Mouse (Mus musculus) limb, embryonic 14.5 days (tissue): ENCODE measurements at regions not wholly inside any gene's neighbourhood (a gene's known extent, or its start where the extent isn't known, plus 50 kb on each side); places are given as distances from the start of the nearest gene placed in this dataset.
A peak's percentile ranks its signal among the peaks of the same experiment; 100 is the strongest.

Experiments
- ATAC-seq: fragments of 200-750 bp; cut with Nextera tagmentation; 2 replicates; pipeline ENCODE4 v1.8.0; 2017; ENCODE audit warnings: low read depth, moderate number of reproducible peaks, moderate TSS enrichment; ENCODE audit not compliant: low FRiP score
- DNase-seq: peaks from one replicate; pipeline ENCODE4 v3.0.0-alpha.2; 2015; ENCODE audit warnings: low spot score
- H3K27ac ChIP-seq: fragments of 300-500 bp; sonication (generic); replicated peaks from 2 replicates; pipeline ENCODE4 v1.5.1; 2014; ENCODE audit warnings: low read depth, mild to moderate bottlenecking, low read length, moderate library complexity, mixed read lengths
- H3K27me3 ChIP-seq: fragments of 300-500 bp; sonication (generic); 2 replicates; pipeline ENCODE4 v1.6.1; 2014; ENCODE audit warnings: low read length, mixed read lengths; ENCODE audit not compliant: control insufficient read depth, insufficient read depth
- H3K36me3 ChIP-seq: fragments of 300-500 bp; sonication (generic); 2 replicates; pipeline ENCODE4 v1.6.1; 2014; ENCODE audit warnings: mild to moderate bottlenecking, low read length, moderate library complexity, mixed read lengths; ENCODE audit not compliant: control insufficient read depth, insufficient read depth
- H3K4me1 ChIP-seq: fragments of 300-500 bp; sonication (generic); 2 replicates; pipeline ENCODE4 v1.6.1; 2014; ENCODE audit warnings: antibody characterized with exemption, low read length, mixed read lengths; ENCODE audit not compliant: control insufficient read depth, insufficient read depth
- H3K4me2 ChIP-seq: fragments of 300-500 bp; sonication (generic); replicated peaks from 2 replicates; pipeline ENCODE4 v1.6.1; 2014; ENCODE audit warnings: low read depth, mild to moderate bottlenecking, low read length, moderate library complexity; ENCODE audit not compliant: severe bottlenecking
- H3K4me3 ChIP-seq: fragments of 300-500 bp; sonication (generic); replicated peaks from 2 replicates; pipeline ENCODE4 v1.5.1; 2014; ENCODE audit warnings: low read length
- H3K9ac ChIP-seq: fragments of 300-500 bp; sonication (generic); 2 replicates; pipeline ENCODE4 v1.6.1; 2014; ENCODE audit warnings: mild to moderate bottlenecking, low read depth, low read length, moderate library complexity; ENCODE audit not compliant: severe bottlenecking
- H3K9me3 ChIP-seq: fragments of 300-500 bp; sonication (generic); 2 replicates; pipeline ENCODE4 v1.6.1; 2016; ENCODE audit warnings: low read length; ENCODE audit not compliant: control insufficient read depth
- POLR2A ChIP-seq: fragments of 200-500 bp; IDR thresholded peaks from 2 replicates; pipeline ENCODE4 v1.8.0; 2012; ENCODE audit warnings: inconsistent platforms, mild to moderate bottlenecking, moderate library complexity, borderline replicate concordance; ENCODE audit not compliant: insufficient read depth, insufficient read length; ENCODE audit errors: extremely low read depth
- WGBS: fragments of 180-500 bp; shearing (Covaris S2); extraction: QIAGEN DNeasy Blood & Tissue Kit; methylation state at CpG from one replicate; pipeline ENCODE4 v1.1.7; 2014; 5-methylcytosine and 5-hydroxymethylcytosine counted together

- no peak overlapping the region for H3K4me2 ChIP-seq
- TF ChIP-seq POLR2A: no peak
- 75% methylated on average over 1 of the region's 1 CpGs for WGBS
Observed at GRCm38 (mm10) chr16:50044103-50044502, 243.8 kb downstream of the Cd47 start.

GRCm38 (mm10) chr16:50045552-50046547 lies 245.5 kb downstream of the Cd47 start:
- Histone ChIP-seq H3K9me3 (no peaks in the 10 kb centered on the region), H3K4me3 (peak overlapping the region; percentile 30), H3K9ac (no peak overlapping the region), H3K4me1 (no peaks in the 10 kb centered on the region; the same call in 1 of the 2 replicates), H3K27ac (no peak overlapping the region), H3K4me2 (peak overlapping the region; percentile 49), H3K36me3 (no peaks in the 10 kb centered on the region), H3K27me3 (no peaks in the 10 kb centered on the region)
- DNase-seq (peak; percentile 70), ATAC-seq (peak; percentile 82; the same call in 1 of the 2 replicates)
- WGBS: 12% methylated on average over 32 of the region's 32 CpGs
- TF ChIP-seq POLR2A: no peak

More at GRCm38 (mm10) chr16:50044103-50044502, 243.8 kb downstream of the Cd47 start:
- Histone ChIP-seq H3K9ac (no peak overlapping the region), H3K36me3 (no peaks in the 10 kb centered on the region), H3K4me3 (no peak overlapping the region), H3K4me1 (no peaks in the 10 kb centered on the region; the same call in 1 of the 2 replicates), H3K27me3 (no peaks in the 10 kb centered on the region), H3K27ac (no peak overlapping the region), H3K9me3 (no peaks in the 10 kb centered on the region)
- ATAC-seq (no peak), DNase-seq (no peak)

GRCm38 (mm10) chr16:50063540-50063939 lies 263.2 kb downstream of the Cd47 start:
- 85% methylated on average over 4 of the region's 4 CpGs for WGBS
- H3K9me3 ChIP-seq: no peaks in the 10 kb centered on the region
- H3K4me1 ChIP-seq: peaks cover 5% of the 10 kb centered on the region; the same call in 1 of the 2 replicates
- H3K4me3 ChIP-seq: no peak overlapping the region
- no peak overlapping the region for H3K9ac ChIP-seq
- no peak overlapping the region for H3K27ac ChIP-seq
- DNase-seq (no peak), ATAC-seq (no peak)
- H3K4me2 ChIP-seq: no peak overlapping the region
- no peaks in the 10 kb centered on the region for H3K36me3 ChIP-seq
- no peak for TF ChIP-seq POLR2A
- H3K27me3 ChIP-seq: no peaks in the 10 kb centered on the region

- H3K4me2 ChIP-seq: no peak overlapping the region
- no peak overlapping the region for H3K27ac ChIP-seq
- H3K4me3 ChIP-seq: no peak overlapping the region
- TF ChIP-seq POLR2A: no peak
- peaks cover 5% of the 10 kb centered on the region; the same call in 1 of the 2 replicates for H3K4me1 ChIP-seq
- no peak overlapping the region for H3K9ac ChIP-seq
- 66% methylated on average over 5 of the region's 5 CpGs for WGBS
- no peaks in the 10 kb centered on the region for H3K27me3 ChIP-seq
- ATAC-seq: no peak
- H3K9me3 ChIP-seq: no peaks in the 10 kb centered on the region
- no peaks in the 10 kb centered on the region for H3K36me3 ChIP-seq
- DNase-seq: peak; percentile 51
Observed at GRCm38 (mm10) chr16:50065336-50066082, 265.2 kb downstream of the Cd47 start.

GRCm38 (mm10) chr16:50069033-50069432 lies 268.7 kb downstream of the Cd47 start:
- Histone ChIP-seq H3K27ac (no peak overlapping the region), H3K4me3 (no peak overlapping the region), H3K9me3 (no peaks in the 10 kb centered on the region), H3K36me3 (no peaks in the 10 kb centered on the region), H3K9ac (no peak overlapping the region), H3K4me1 (peaks cover 5% of the 10 kb centered on the region; the same call in 1 of the 2 replicates), H3K4me2 (no peak overlapping the region), H3K27me3 (no peaks in the 10 kb centered on the region)
- peak; percentile 61 for DNase-seq
- ATAC-seq: no peak
- WGBS: 68% methylated on average over 4 of the region's 4 CpGs
- no peak for TF ChIP-seq POLR2A
